ENCODE assay signal across 7 mouse cellular contexts in genomic region chr1:57949195-57949594, GRCm38 (mm10). TPM values are rescaled to one million over a fixed set of nuclear protein-coding genes. Genes with fewer than 3 reads are reported as not detected.
DNase-seq lines count a peak whose midpoint lies in the region.

No protein-coding gene starts in this region.

- peak; percentile 10 for DNase-seq in kidney, adult 9 months
- DNase-seq in kidney, adult 8-10 months, result no peak
- DNase-seq in thymus, postnatal 0 days (ENCODE audit: low spot score), result peak; percentile 16
- DNase-seq in thymus, postnatal 25 days, result no peak
- peak; percentile 32 for DNase-seq in forelimb bud, embryonic 11.5 days (ENCODE audit: low read depth, low spot score)
- DNase-seq in spleen, postnatal 36 days (ENCODE audit: low spot score in 2 of 2), result no peak
- DNase-seq in spleen, adult 18-20 months, result no peak

RNA-seq across cellular contexts. Expression of gene Sgo2a, which starts 46.6 kb away (rescaled TPM):
- polyA plus RNA-seq in thymus, postnatal 0 days (2015; fragmentation: Nextera tagmentation; extraction: Ambion mirVana), result 16.9 and 18.6 TPM in 2 replicates

Comparison
In these comparisons a context has a peak if more than half of its experiments do, and no peak if none do; other contexts are left out.
1. DNase-seq: peak in kidney, adult 9 months (single experiment), thymus, postnatal 0 days (single experiment) and forelimb bud, embryonic 11.5 days (single experiment); none in kidney, adult 8-10 months (0 of 2), thymus, postnatal 25 days (single experiment), spleen, postnatal 36 days (0 of 2) and spleen, adult 18-20 months (0 of 2).